Mouse (Mus musculus) C2C12 (cell line): ENCODE results near the gene Pigl. TPM values are rescaled to one million over a fixed set of nuclear protein-coding genes. Genes with fewer than 3 reads are reported as not detected.

ENCODE experiments used
- H3K27me3 ChIP-seq: one replicate; pipeline ENCODE4 v1.6.1; 2011; ENCODE audit not compliant: control insufficient read depth, insufficient read depth, insufficient read length
- H3K36me3 ChIP-seq: one replicate; pipeline ENCODE4 v1.6.1; 2011; ENCODE audit not compliant: control insufficient read depth, insufficient read depth
- H3K4me3 ChIP-seq: one replicate; pipeline ENCODE4 v1.5.1; 2011; ENCODE audit warnings: mild to moderate bottlenecking, control low read depth; ENCODE audit not compliant: poor library complexity, insufficient read depth, severe bottlenecking
- H3K79me2 ChIP-seq: one replicate; pipeline ENCODE4 v1.6.1; 2011; ENCODE audit not compliant: control insufficient read depth, insufficient read depth
- H3K79me3 ChIP-seq: one replicate; pipeline ENCODE4 v1.6.1; 2011; ENCODE audit warnings: low read depth, control low read depth
- H3ac ChIP-seq: one replicate; pipeline ENCODE3; 2011; ENCODE audit warnings: low read depth; ENCODE audit not compliant: control insufficient read depth, insufficient read length
- CEBPB ChIP-seq: IDR thresholded peaks from one replicate; pipeline ENCODE4 v1.6.1; 2011; ENCODE audit warnings: low read depth, mild to moderate bottlenecking, control low read depth, moderate library complexity
- CTCF ChIP-seq: IDR thresholded peaks from one replicate; pipeline ENCODE4 v1.5.1; 2011; ENCODE audit not compliant: control insufficient read depth, insufficient read depth, insufficient read length
- FOSL1 ChIP-seq: IDR thresholded peaks from one replicate; pipeline ENCODE4 v1.8.0; 2011; ENCODE audit warnings: mild to moderate bottlenecking, low read length; ENCODE audit not compliant: poor library complexity, insufficient read depth, severe bottlenecking
- MAX ChIP-seq: IDR thresholded peaks from one replicate; pipeline ENCODE4 v1.6.1; 2011; ENCODE audit warnings: mild to moderate bottlenecking, control low read depth
- MYOD1 ChIP-seq: IDR thresholded peaks from one replicate; pipeline ENCODE4 v1.6.1; 2011; ENCODE audit warnings: low read depth; ENCODE audit not compliant: control insufficient read depth, insufficient read length
- MYOG ChIP-seq: IDR thresholded peaks from one replicate; pipeline ENCODE4 v1.6.1; 2011; ENCODE audit not compliant: control insufficient read depth, insufficient read length; ENCODE audit errors: extremely low read depth
- USF1 ChIP-seq: IDR thresholded peaks from one replicate; pipeline ENCODE4 v1.6.1; 2011; ENCODE audit warnings: low read depth, mild to moderate bottlenecking, control low read depth, moderate library complexity
- polyA plus RNA-seq: library from polyadenylated mRNA; unstranded; fragments of >200 nt; fragmentation: generic; extraction: Trizol; gene quantifications from one replicate; pipeline ENCODE4 v1.2.1, GENCODE M21; 2012; ENCODE audit warnings: missing spikeins

Pigl gene
- polyA plus RNA-seq, 1 experiment, result 4.5 TPM

DNA sequence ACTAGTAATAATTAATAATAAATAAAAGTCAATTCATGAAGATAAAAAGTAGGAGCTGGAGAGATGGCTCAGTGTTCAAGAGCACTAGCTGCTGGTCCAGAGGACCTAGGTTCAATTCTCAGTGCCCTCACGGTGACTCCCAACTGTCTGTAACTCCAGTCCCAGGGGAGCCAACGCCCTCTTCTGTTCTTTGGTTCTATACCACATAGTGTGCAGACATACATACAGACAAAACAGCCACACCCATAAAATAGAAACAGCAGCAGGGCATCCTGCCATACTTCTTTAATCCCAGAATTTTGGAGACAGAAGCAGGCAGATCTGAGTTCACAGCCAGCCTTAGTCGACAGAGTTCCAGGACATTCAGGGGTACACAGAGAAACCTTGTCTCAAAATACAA is 85.7 kb downstream of the Pigl start:
- Histone ChIP-seq H3K36me3 (no peaks in the 10 kb centered on the region), H3ac (no peak overlapping the region), H3K4me3 (no peak overlapping the region), H3K79me2 (no peaks in the 10 kb centered on the region), H3K27me3 (no peaks in the 10 kb centered on the region), H3K79me3 (no peaks in the 10 kb centered on the region)
- TF ChIP-seq CEBPB (no peak), MAX (no peak), FOSL1 (no peak)

GRCm38 (mm10) chr11:62549782-62550181 is 91.5 kb downstream of the Pigl start:
- Histone ChIP-seq H3ac (no peak overlapping the region), H3K79me2 (peaks cover 40% of the 10 kb centered on the region), H3K27me3 (no peaks in the 10 kb centered on the region), H3K79me3 (peaks cover 27% of the 10 kb centered on the region), H3K4me3 (peak overlapping the region; percentile 74), H3K36me3 (peaks cover 21% of the 10 kb centered on the region)
- peak; percentile 5 for TF ChIP-seq CEBPB
- TF ChIP-seq MAX, result no peak
- TF ChIP-seq MYOD1, result no peak
- no peak for TF ChIP-seq CTCF
- no peak for TF ChIP-seq MYOG
- no peak for TF ChIP-seq USF1
- TF ChIP-seq FOSL1, result no peak

DNA sequence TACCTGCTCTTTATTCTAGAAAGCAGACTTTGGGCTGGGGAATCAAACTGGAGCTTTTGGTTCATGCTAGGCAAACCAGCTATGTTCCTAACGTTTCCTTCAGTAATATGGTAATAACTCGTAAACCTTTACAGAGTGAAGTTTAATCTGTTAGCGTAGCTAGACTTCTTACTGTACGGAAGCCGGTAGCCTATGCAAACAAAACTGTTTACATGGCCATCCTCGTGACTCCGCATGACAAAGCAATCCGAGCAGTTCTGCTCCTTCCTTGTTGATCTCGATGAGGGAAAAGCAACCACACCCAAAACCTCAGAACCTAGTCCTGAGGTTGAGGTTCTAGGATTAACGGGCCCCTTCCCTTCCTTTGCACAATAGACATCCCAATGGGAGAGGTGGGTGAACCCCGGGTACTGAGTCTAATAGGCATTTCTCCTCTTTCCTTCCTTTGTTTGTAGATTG is 92.0 kb downstream of the Pigl start:
- Histone ChIP-seq H3K4me3 (peak overlapping the region; percentile 74), H3K79me2 (peaks cover 44% of the 10 kb centered on the region), H3K79me3 (peaks cover 27% of the 10 kb centered on the region), H3ac (peak overlapping the region; percentile 83), H3K36me3 (peaks cover 26% of the 10 kb centered on the region), H3K27me3 (no peaks in the 10 kb centered on the region)
- TF ChIP-seq MAX (no peak), USF1 (peak; percentile 58)

DNA sequence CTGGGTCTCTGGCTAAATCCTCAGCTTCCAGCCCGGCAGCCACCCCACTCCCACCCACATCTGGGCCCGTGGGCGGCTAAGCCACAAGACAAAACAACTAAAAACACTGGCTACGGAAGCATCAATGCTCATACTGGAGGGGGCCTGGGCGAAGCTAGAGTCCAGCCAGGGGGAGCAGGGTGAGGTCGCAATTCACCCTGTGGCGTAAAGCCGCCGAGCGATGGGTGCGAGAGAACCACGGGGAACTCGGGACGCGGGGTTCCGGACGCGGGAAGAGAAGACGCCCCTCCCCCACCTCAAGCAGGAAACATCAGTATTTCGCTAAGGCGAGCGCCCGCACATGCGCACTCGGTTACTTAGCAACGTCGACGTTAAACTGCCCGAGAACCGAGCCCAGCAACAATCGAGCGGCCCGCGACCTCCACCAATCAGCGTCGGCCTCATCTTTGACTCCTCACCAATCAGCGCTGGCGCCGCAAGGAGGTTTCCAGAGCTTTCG is 92.5 kb downstream of the Pigl start, which contains the start of gene Ubb:
TSS of gene Ubb (plus strand) at position 445 of the 499 bp plus-strand sequence.
- TF ChIP-seq CEBPB (no peak), MAX (peak; percentile 50), MYOD1 (no peak)
- peaks cover 44% of the 10 kb centered on the region for H3K79me2 ChIP-seq
- peaks cover 27% of the 10 kb centered on the region for H3K79me3 ChIP-seq
- peak within 1 kb of the TSS; percentile 83 for H3ac ChIP-seq
- H3K36me3 ChIP-seq, result peaks cover 27% of the 10 kb centered on the region
- peak within 1 kb of the TSS; percentile 74 for H3K4me3 ChIP-seq
- no peaks in the 10 kb centered on the region for H3K27me3 ChIP-seq

GRCm38 (mm10) chr11:62551226-62552119 is 93.2 kb downstream of the Pigl start:
- H3K4me3 ChIP-seq, result peak overlapping the region; percentile 74
- TF ChIP-seq MAX, result peak; percentile 74
- no peak for TF ChIP-seq FOSL1
- TF ChIP-seq CTCF, result no peak
- TF ChIP-seq MYOG, result no peak
- no peak for TF ChIP-seq MYOD1
- H3K79me2 ChIP-seq, result peaks cover 44% of the 10 kb centered on the region
- H3K36me3 ChIP-seq, result peaks cover 27% of the 10 kb centered on the region
- H3K79me3 ChIP-seq, result peaks cover 27% of the 10 kb centered on the region
- H3K27me3 ChIP-seq, result no peaks in the 10 kb centered on the region
- H3ac ChIP-seq, result peak overlapping the region; percentile 68

DNA sequence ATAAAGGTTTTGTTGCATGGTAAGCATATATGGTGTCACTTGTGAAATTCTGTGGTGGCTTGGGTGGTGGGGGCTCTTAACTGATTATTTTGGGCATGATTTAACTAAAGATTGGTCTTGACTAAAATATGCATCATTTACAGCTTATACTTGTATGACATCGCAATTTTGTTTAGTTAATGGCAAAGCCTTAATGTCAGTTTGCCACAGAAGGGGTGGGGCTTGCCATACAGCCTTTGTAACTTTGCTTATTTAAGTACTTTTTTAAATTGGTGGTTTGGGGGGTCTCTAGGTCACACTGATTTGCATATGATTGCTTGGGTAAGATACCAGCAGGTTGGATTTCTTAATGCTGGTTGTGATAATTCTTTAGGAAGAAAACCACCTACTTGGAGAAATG is 94.9 kb downstream of the Pigl start:
- no peaks in the 10 kb centered on the region for H3K27me3 ChIP-seq
- peaks cover 44% of the 10 kb centered on the region for H3K79me2 ChIP-seq
- peaks cover 27% of the 10 kb centered on the region for H3K79me3 ChIP-seq
- H3ac ChIP-seq, result no peak overlapping the region
- peaks cover 27% of the 10 kb centered on the region for H3K36me3 ChIP-seq
- no peak for TF ChIP-seq MYOD1
- TF ChIP-seq MYOG, result no peak
- no peak for TF ChIP-seq MAX
- TF ChIP-seq CEBPB, result no peak
- no peak for TF ChIP-seq CTCF
- TF ChIP-seq FOSL1, result no peak
- TF ChIP-seq USF1, result no peak
- H3K4me3 ChIP-seq, result peak overlapping the region; percentile 47
